Mouse (Mus musculus): ENCODE data around the gene Scyl2. TPM values are rescaled to one million over a fixed set of nuclear protein-coding genes. Genes with fewer than 3 reads are reported as not detected.

The Scyl2 gene
- polyA plus RNA-seq, 1 experiment from 2014 or later: 9.5 TPM

- Histone ChIP-seq H3K36me3 (peaks cover 2% of the 10 kb centered on the region; the same call in 1 of the 2 replicates), H3K9me3 (no peaks in the 10 kb centered on the region), H3K27me3 (no peaks in the 10 kb centered on the region), H3K4me3 (no peak overlapping the region), H3K9ac (no peak overlapping the region), H3K4me2 (no peak overlapping the region), H3K4me1 (no peaks in the 10 kb centered on the region), H3K27ac (no peak overlapping the region)
- ATAC-seq (ENCODE audit: insufficient number of reproducible peaks, insufficient read depth, low FRiP score, low TSS enrichment, low read depth): no peak
- WGBS: 88% methylated on average over 7 of the region's 7 CpGs
Measured at GRCm38 (mm10) chr10:89633736-89634426, 52.2 kb downstream of the Scyl2 start.

DNA sequence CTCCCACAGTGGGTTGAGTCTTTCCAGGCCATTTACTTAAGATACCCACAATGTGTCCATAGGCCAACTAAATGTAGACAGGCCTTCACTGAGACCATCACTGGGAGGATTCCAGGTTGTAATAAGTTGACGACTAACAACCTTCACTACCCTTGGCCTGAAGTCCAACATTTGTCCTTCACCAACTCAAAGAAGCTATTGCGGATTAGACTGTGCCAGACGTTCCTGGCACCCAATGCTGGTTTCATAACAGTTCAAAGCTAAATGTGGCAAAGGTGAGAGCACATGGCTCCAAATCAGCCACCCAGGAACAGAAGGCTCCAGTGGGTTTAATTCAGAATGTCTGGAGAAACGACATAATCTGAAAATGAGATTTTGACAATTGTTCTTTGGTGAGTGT lies 53.0 kb downstream of the Scyl2 start:
- no peak overlapping the region for H3K27ac ChIP-seq
- no peaks in the 10 kb centered on the region for H3K9me3 ChIP-seq
- no peak overlapping the region for H3K9ac ChIP-seq
- no peak overlapping the region for H3K4me3 ChIP-seq
- H3K4me1 ChIP-seq: no peaks in the 10 kb centered on the region
- H3K36me3 ChIP-seq: no peaks in the 10 kb centered on the region
- no peak overlapping the region for H3K4me2 ChIP-seq
- H3K27me3 ChIP-seq: no peaks in the 10 kb centered on the region
- 90% methylated on average over 4 of the region's 4 CpGs for WGBS
- ATAC-seq (ENCODE audit: insufficient number of reproducible peaks, insufficient read depth, low FRiP score, low TSS enrichment, low read depth): no peak

DNA sequence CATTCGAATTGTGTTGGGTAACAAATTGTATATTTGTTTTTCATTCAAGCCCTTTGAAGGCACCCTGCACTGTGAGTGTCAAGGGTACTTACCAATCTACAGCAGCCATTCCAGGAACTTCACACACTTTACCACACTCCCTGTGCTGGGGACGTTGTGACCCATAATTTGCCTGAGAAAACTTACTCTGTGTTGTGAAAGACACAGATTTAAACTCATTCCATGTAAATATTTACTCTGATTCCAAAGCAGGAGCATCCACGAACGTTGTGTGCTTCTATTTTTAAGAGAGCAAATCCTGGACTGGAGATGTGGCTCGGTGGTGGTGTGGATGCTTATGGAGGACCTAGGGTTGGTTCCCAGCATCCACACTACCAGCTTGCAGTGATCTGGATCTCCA lies 54.3 kb downstream of the Scyl2 start:
- no peaks in the 10 kb centered on the region for H3K36me3 ChIP-seq
- H3K9ac ChIP-seq: no peak overlapping the region
- no peaks in the 10 kb centered on the region for H3K27me3 ChIP-seq
- no peaks in the 10 kb centered on the region for H3K4me1 ChIP-seq
- H3K4me3 ChIP-seq: no peak overlapping the region
- ATAC-seq (ENCODE audit: insufficient number of reproducible peaks, insufficient read depth, low FRiP score, low TSS enrichment, low read depth): no peak
- H3K4me2 ChIP-seq: no peak overlapping the region
- WGBS: 66% methylated on average over 5 of the region's 5 CpGs
- no peak overlapping the region for H3K27ac ChIP-seq
- H3K9me3 ChIP-seq: no peaks in the 10 kb centered on the region

GRCm38 (mm10) chr10:89630564-89630963 lies 55.5 kb downstream of the Scyl2 start:
- Histone ChIP-seq H3K27me3 (no peaks in the 10 kb centered on the region), H3K4me1 (no peaks in the 10 kb centered on the region)

GRCm38 (mm10) chr10:89630052-89630451 lies 56.0 kb downstream of the Scyl2 start:
- Histone ChIP-seq H3K4me3 (no peak overlapping the region), H3K4me2 (no peak overlapping the region), H3K4me1 (no peaks in the 10 kb centered on the region), H3K9ac (no peak overlapping the region), H3K27me3 (no peaks in the 10 kb centered on the region), H3K27ac (no peak overlapping the region), H3K9me3 (no peaks in the 10 kb centered on the region), H3K36me3 (no peaks in the 10 kb centered on the region)
- 25% methylated on average over 3 of the region's 3 CpGs for WGBS
- ATAC-seq (ENCODE audit: insufficient number of reproducible peaks, insufficient read depth, low FRiP score, low TSS enrichment, low read depth): no peak

More at GRCm38 (mm10) chr10:89630564-89630963, 55.5 kb downstream of the Scyl2 start:
- no peaks in the 10 kb centered on the region for H3K36me3 ChIP-seq
- H3K27ac ChIP-seq: no peak overlapping the region
- no peak overlapping the region for H3K4me3 ChIP-seq
- 94% methylated on average over 1 of the region's 1 CpGs for WGBS
- no peaks in the 10 kb centered on the region for H3K9me3 ChIP-seq
- H3K4me2 ChIP-seq: no peak overlapping the region
- ATAC-seq (ENCODE audit: insufficient number of reproducible peaks, insufficient read depth, low FRiP score, low TSS enrichment, low read depth): no peak
- H3K9ac ChIP-seq: no peak overlapping the region

DNA sequence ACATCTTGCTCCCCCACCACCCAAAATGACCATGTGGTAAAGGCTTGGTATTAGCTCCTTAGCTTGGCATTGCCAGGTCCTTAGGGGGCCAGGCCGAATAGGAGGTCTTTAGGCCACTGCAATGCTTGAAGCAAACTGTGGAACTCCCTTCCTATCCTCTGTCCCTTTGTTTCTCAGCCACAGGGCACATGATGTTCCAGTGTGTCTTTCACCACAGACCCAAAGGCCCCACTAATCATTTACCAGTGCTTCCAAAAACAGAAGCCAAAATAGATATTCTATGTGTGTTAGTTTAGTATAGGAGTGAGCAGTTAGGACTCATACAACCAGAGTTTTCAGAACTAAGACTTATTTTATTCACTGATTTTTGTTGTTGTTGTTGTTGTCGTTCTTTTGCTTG lies 59.4 kb downstream of the Scyl2 start:
- H3K27me3 ChIP-seq: peaks cover 3% of the 10 kb centered on the region; the same call in 1 of the 2 replicates
- no peak overlapping the region for H3K4me3 ChIP-seq
- H3K4me2 ChIP-seq: no peak overlapping the region
- 87% methylated on average over 2 of the region's 2 CpGs for WGBS
- no peaks in the 10 kb centered on the region for H3K9me3 ChIP-seq
- H3K36me3 ChIP-seq: no peaks in the 10 kb centered on the region
- no peaks in the 10 kb centered on the region for H3K4me1 ChIP-seq
- H3K9ac ChIP-seq: no peak overlapping the region
- no peak for ATAC-seq (ENCODE audit: insufficient number of reproducible peaks, insufficient read depth, low FRiP score, low TSS enrichment, low read depth)
- no peak overlapping the region for H3K27ac ChIP-seq

GRCm38 (mm10) chr10:89624196-89624595 lies 61.9 kb downstream of the Scyl2 start:
- H3K27ac ChIP-seq: no peak overlapping the region
- 92% methylated on average over 2 of the region's 2 CpGs for WGBS
- no peaks in the 10 kb centered on the region for H3K36me3 ChIP-seq
- H3K4me1 ChIP-seq: no peaks in the 10 kb centered on the region
- H3K4me3 ChIP-seq: no peak overlapping the region
- H3K27me3 ChIP-seq: peaks cover 13% of the 10 kb centered on the region
- H3K4me2 ChIP-seq: no peak overlapping the region
- no peak overlapping the region for H3K9ac ChIP-seq
- ATAC-seq (ENCODE audit: insufficient number of reproducible peaks, insufficient read depth, low FRiP score, low TSS enrichment, low read depth): no peak
- H3K9me3 ChIP-seq: no peaks in the 10 kb centered on the region

DNA sequence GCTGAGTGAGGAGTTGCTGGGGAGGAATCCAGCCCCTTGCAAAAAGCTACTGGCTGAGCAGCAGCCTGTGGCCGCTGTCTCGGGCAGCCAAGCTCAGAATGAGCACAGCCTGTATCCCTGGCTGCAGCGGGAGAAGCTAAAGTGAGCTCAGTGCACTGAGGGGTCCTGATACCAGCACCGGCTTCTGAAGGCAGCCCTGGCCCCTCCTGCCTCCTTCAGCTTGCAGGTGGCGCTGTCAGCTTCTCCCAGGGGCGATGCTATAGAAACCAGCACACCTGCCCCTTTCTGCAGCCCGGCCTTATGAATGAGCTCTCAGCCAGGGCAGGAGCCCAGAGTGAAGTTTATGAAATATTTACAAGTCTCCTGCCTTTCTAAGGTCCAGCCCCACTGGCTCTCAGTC lies 65.0 kb downstream of the Scyl2 start, which contains the start of gene Slc17a8:
Gene Slc17a8, minus strand, starts transcription at position 125 of the 400 bp plus-strand sequence.
- no peak for ATAC-seq (ENCODE audit: insufficient number of reproducible peaks, insufficient read depth, low FRiP score, low TSS enrichment, low read depth)
- H3K4me1 ChIP-seq: no peaks in the 10 kb centered on the region
- 23% methylated on average over 7 of the region's 7 CpGs for WGBS
- no peak within 1 kb of the TSS for H3K4me3 ChIP-seq
- H3K27ac ChIP-seq: no peak within 1 kb of the TSS
- H3K4me2 ChIP-seq: no peak within 1 kb of the TSS
- peaks cover 13% of the 10 kb centered on the region for H3K27me3 ChIP-seq
- no peaks in the 10 kb centered on the region for H3K9me3 ChIP-seq
- H3K9ac ChIP-seq: no peak within 1 kb of the TSS
- H3K36me3 ChIP-seq: no peaks in the 10 kb centered on the region

DNA sequence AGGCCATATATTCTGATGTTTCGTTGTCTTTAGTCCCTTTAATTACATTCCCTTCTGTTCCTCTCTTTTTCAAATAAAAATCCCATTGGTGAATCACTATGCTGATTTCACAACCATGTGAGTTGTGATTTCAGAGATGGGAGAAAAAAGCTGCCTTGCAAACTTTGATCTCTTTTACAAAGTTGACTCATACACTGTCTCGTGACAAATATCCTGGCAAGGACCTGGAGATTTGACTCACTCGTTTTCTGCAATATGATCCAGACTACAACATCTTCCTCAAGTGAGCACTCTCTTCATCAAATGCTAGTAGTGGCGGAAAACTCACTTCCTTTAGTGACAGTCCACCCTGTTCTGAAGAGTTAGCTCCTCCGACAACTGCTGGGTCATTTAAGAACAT lies 86.8 kb downstream of the Scyl2 start:
- no peak for ATAC-seq (ENCODE audit: insufficient number of reproducible peaks, insufficient read depth, low FRiP score, low TSS enrichment, low read depth)
- Histone ChIP-seq H3K9ac (no peak overlapping the region), H3K4me2 (no peak overlapping the region), H3K9me3 (no peaks in the 10 kb centered on the region), H3K27ac (no peak overlapping the region), H3K27me3 (no peaks in the 10 kb centered on the region), H3K36me3 (no peaks in the 10 kb centered on the region), H3K4me1 (no peaks in the 10 kb centered on the region), H3K4me3 (no peak overlapping the region)
- WGBS: 64% methylated on average over 5 of the region's 5 CpGs

DNA sequence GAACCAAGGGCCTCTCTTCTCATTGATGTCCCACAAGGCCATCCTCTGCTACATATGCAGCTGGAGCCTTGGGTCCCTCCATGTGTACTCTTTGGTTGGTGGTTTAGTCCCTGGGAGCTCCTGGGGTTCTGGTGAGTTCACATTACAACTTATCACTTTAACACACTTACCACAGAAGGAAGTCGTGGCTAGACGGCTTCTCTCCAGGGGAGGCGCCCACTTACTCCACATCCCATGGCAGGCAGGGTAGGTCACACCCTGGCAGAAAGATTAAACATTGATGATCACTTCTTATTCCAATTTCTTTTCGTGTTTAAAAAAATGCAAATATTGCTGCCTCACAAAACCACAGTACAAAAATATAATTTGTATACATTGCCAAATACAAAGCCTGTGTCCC lies 88.8 kb downstream of the Scyl2 start:
- Histone ChIP-seq H3K27me3 (no peaks in the 10 kb centered on the region), H3K4me1 (no peaks in the 10 kb centered on the region), H3K4me2 (no peak overlapping the region), H3K36me3 (no peaks in the 10 kb centered on the region), H3K9ac (no peak overlapping the region), H3K4me3 (no peak overlapping the region), H3K27ac (no peak overlapping the region), H3K9me3 (no peaks in the 10 kb centered on the region)
- 78% methylated on average over 4 of the region's 4 CpGs for WGBS
- no peak for ATAC-seq (ENCODE audit: insufficient number of reproducible peaks, insufficient read depth, low FRiP score, low TSS enrichment, low read depth)

DNA sequence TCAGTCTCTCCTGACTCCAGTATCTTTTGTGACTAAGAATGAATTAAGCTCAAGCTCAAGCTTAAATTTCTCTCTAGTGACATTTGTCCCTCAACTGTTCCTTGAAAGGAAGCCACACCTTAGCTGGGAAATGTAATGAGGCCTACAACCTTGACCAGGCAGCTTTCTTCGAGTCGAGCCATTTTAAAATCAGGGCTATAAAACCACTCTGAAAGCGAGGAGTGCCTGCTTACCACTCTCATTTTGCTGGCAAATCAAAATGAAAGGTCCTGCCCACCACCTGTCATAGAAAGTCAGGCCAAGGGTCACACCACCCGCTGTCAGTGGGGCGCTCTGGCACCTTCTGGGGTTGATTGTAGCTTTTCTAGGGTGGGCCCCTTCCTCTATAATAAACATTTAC lies 90.2 kb downstream of the Scyl2 start:
- Histone ChIP-seq H3K4me3 (no peak overlapping the region), H3K9me3 (no peaks in the 10 kb centered on the region), H3K27me3 (no peaks in the 10 kb centered on the region), H3K27ac (no peak overlapping the region), H3K36me3 (no peaks in the 10 kb centered on the region), H3K4me2 (no peak overlapping the region), H3K9ac (no peak overlapping the region), H3K4me1 (no peaks in the 10 kb centered on the region)
- no peak for ATAC-seq (ENCODE audit: insufficient number of reproducible peaks, insufficient read depth, low FRiP score, low TSS enrichment, low read depth)
- WGBS: 92% methylated on average over 5 of the region's 5 CpGs

DNA sequence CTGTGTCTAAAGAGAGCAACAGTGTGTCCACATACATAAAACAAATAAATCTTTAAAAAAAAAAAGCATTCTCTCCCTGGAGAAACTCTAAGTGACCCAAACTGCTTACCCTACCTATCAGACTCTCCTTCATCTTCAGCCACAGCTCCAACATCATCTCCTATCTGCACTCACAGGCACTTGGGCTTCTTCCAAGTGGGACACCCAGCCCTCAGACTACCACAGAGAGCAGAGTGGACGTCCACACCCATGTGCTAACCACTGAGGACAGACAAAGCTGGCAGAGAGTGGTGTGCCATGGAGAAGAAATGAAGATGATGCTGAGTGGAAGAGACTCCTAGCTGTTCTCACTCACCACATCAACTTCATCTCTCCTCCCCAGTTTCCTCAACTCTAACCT lies 90.6 kb downstream of the Scyl2 start:
- H3K36me3 ChIP-seq: no peaks in the 10 kb centered on the region
- WGBS: 81% methylated on average over 1 of the region's 1 CpGs
- no peak for ATAC-seq (ENCODE audit: insufficient number of reproducible peaks, insufficient read depth, low FRiP score, low TSS enrichment, low read depth)
- H3K9ac ChIP-seq: no peak overlapping the region
- H3K4me2 ChIP-seq: no peak overlapping the region
- no peak overlapping the region for H3K4me3 ChIP-seq
- no peaks in the 10 kb centered on the region for H3K9me3 ChIP-seq
- no peaks in the 10 kb centered on the region for H3K27me3 ChIP-seq
- H3K4me1 ChIP-seq: no peaks in the 10 kb centered on the region
- no peak overlapping the region for H3K27ac ChIP-seq
